Mouse (Mus musculus) adrenal gland, adult (tissue): Measurements from ENCODE around the gene Mef2a.

ENCODE experiments used
- DNase-seq, 2 experiments: peaks; one replicate each; pipeline ENCODE4 v3.0.0; 2022 to 2023; ENCODE audit warnings: low spot score in 1 of 2; ENCODE audit not compliant: inconsistent age in 2 of 2

Gene Mef2a

GRCm38 (mm10) chr7:67211971-67212370 is 160.7 kb downstream of the Mef2a start:
- peak; percentile 49 to 73 for DNase-seq

DNA sequence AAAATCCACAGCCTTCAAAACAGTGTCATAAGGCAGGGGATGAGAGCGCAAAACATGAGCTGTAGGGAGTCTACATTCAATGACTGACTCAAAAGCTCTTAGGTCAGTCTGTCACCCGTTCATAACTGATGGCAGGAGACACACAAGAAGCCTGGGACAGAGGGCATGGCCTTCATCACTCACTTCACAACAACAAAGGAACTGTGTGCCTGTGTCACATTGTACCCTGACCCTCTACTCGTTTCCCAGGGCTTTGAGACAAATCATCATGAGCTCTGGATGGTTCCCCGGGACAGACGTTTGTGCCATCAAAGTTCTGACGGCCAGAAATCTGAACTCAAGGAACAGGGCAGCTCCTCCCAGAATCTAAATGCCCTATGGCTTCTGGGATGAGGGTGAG is 161.3 kb downstream of the Mef2a start:
- DNase-seq, result peak in 1 of 2 experiments; percentile 44

DNA sequence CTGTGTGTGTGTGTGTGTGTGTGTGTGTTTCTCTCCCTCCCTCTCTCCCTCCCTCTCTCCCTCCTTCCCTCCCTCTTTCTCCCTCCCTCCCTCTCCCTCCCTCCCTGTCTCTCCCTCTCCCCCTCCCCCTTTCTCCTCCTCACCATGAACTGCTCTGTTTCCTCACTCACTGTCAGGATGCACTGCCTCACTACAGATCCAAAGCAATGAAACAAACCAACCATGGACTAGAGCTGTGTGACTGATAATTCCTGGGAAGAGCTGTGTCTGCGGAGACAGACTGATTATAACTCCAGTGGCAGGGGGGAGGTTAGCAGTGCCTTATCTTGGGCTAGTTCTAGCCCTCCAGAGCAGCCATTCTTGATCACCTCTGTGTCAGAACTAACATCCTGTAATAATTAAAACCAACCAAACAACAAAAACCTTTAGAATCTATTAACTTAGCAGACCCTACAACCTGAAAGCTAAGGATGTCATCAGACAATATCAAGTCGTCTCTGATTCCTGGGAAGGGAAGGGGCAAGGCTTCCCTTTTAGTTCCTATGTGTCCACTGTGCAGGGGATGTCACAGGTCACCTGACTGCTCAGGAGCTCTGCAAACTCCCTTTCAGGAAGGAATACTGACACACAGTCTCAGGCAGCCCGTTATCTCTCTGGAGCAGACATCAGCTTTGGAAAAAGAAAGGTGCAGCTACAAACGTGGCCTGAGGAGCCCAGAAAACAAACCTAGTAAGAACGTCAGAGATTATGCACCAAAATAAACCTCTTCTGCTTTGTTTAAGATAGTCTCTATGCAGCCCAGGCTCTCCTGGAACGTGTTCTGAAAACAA is 162.4 kb downstream of the Mef2a start:
- DNase-seq, result no peak

DNA sequence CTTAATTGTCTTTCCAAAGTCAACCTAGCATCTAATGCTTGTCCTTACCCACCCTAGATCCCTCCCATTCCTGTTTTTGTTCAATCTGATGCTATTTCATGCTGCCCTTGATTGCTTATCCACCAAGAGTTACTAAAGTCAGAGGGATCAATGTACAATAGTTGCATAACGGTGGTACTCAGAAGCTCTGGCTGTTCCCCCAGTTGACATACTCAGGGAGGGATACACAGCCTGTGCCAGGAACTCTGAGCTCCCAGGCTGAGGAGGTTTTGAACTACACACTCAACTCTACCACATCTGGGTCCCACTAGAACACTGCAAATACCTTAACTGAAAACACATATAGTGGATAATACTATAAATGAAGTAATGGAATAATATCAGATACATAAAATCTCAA is 164.3 kb downstream of the Mef2a start:
- DNase-seq, result no peak

DNA sequence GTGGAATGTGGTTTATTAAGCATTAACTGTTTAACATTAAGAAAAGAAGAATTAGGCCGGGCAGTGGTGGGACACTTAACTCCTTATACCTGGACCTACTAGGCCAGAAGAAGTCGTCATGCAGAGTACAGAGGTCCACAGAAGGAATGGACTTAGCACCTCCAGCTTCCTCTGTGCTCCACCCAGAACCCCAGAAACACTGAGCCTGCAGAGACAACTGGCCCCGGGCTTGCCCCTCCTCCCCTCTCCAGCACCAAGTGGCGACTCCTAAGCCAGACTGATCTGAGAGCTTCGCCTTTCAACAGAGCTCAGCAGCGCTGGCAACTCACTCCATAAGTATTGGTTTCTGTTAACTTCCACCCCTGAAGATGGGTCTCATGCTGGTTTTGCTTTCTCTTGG is 165.0 kb downstream of the Mef2a start:
- no peak for DNase-seq

DNA sequence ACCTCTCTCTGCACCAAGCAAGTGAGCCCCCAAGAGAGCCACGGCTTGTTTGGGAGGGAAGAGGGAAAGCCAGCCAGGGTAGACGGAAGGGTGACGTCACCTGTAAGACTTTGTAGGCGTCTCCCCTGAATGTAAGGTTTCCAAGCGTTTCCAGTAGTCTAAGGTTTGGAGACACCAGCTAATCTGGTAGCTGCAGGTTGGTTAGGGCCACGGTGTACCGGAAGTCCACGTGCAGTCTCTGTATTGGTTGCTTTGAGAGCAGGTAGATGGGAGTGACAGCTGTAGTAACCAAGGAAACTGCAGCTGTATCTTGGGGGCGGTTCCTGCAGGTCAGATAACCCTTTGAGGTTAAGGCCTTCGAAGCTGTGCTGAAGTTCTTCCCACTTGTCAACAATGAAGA is 166.2 kb downstream of the Mef2a start:
- DNase-seq, result no peak

- no peak for DNase-seq
These were observed 166.8 kb downstream of the Mef2a start for GRCm38 (mm10) chr7:67205734-67206425.

GRCm38 (mm10) chr7:67203625-67204024 is 169.0 kb downstream of the Mef2a start:
- peak in 1 of 2 experiments; percentile 70 for DNase-seq

DNA sequence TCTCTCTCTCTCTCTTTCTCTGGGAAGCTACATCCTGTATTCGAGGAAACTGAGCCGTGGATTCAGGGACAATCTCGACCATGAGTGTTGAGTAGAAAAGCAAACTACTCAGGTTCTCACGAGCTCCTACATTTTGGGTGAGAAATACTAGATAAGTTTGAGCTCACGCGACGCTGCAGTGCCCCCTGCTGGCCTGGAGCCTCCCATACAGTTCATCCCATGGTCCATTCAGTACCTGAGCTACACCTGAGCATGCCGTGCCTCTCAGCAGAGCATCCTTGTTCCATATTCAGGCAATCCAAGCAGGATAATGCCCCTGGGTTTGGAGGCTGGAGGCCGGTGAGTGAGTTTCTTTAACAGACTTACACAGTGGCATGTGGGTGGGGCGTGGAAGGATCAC is 173.2 kb downstream of the Mef2a start:
- peak; percentile 75 to 90 for DNase-seq

DNA sequence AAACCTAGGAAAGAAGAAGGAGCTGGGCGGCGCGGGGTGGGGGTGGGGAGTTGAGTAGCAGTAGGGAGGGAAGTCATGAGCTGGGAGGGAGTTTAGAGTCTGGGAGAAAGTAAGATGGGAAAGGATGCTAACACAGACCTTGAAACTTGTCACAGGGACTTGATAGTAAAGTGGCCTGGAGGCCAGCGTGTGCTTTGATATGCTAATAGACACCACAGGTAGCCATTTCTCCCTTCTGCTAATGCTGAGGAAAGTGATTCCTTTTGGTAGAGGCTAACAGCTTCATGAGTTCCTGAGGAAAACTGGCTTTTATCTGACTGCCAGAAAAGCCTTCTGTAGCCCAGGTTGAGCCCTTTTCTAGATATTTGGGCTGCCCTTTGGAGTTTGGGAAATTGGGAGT is 188.9 kb downstream of the Mef2a start:
- no peak for DNase-seq
